Mouse (Mus musculus) left cerebral cortex, postnatal 10 days (tissue): Measurements from ENCODE around the gene Clec12a. TPM values are rescaled to one million over a fixed set of nuclear protein-coding genes. Genes with fewer than 3 reads are reported as not detected.

Source experiments
- total RNA-seq, 2 experiments: library from RNA; stranded (reverse); gene quantifications; 2 replicates each; pipeline ENCODE4 v1.2.3; 2021

Gene Clec12a
- total RNA-seq, 2 experiments from 2014 or later: 0.28 TPM; not detected in 1

Other genes starting within 250 kb of the Clec12a start
- not detected for gene Clec2e, start 241.8 kb upstream of the Clec12a start, total RNA-seq
- gene Clec2d, start 162.1 kb upstream of the Clec12a start, total RNA-seq: 1 to 10 TPM; 4.9 to 6.3 TPM
- gene Cd69, start 67.3 kb upstream of the Clec12a start, total RNA-seq: not detected
- not detected for gene 4922502D21Rik, start 10.9 kb upstream of the Clec12a start, total RNA-seq
- not detected for gene Clec12b, start 43.2 kb downstream of the Clec12a start, total RNA-seq
- under 1 TPM in 1 of 2 experiments, not detected in 1; 0.43 TPM for gene Clec1b, start 54.6 kb downstream of the Clec12a start, total RNA-seq
- not detected for gene Clec9a, start 66.2 kb downstream of the Clec12a start, total RNA-seq
- 1 to 10 TPM; 1.5 to 2.6 TPM for gene Clec1a, start 109.3 kb downstream of the Clec12a start, total RNA-seq
- gene Olr1, start 164.5 kb downstream of the Clec12a start, total RNA-seq: not detected
- not detected for gene Tmem52b, start 169.9 kb downstream of the Clec12a start, total RNA-seq
- gene Gabarapl1, start 190.5 kb downstream of the Clec12a start, total RNA-seq: 100 to 1,000 TPM; 450 to 458 TPM
- gene Klre1, start 235.2 kb downstream of the Clec12a start, total RNA-seq: not detected
- not detected for gene Klrd1, start 249.1 kb downstream of the Clec12a start, total RNA-seq